Mouse (Mus musculus): Measurements from ENCODE around the gene Fam216a. TPM values are rescaled to one million over a fixed set of nuclear protein-coding genes. Genes with fewer than 3 reads are reported as not detected.
A peak's percentile ranks its signal among the peaks of the same experiment; 100 is the strongest.

The Fam216a gene
- polyA plus RNA-seq, 1 experiment from 2014 or later, result 119 TPM

GRCm38 (mm10) chr5:122405537-122405936, 33.4 kb upstream of the Fam216a start:
- Histone ChIP-seq H3K4me2 (replicated peaks; ENCODE audit: low read depth, low read length) (no peak overlapping the region), H3K27me3 (ENCODE audit: control insufficient read depth, insufficient read depth, low read length) (no peaks in the 10 kb centered on the region), H3K27ac (ENCODE audit: low read depth, low read length) (no peak overlapping the region), H3K9ac (ENCODE audit: low read depth, low read length) (no peak overlapping the region), H3K9me3 (ENCODE audit: control insufficient read depth, low read length) (no peaks in the 10 kb centered on the region), H3K4me3 (ENCODE audit: low read depth, low read length) (no peak overlapping the region), H3K4me1 (replicated peaks; ENCODE audit: control insufficient read depth, insufficient read depth, low read length) (no peaks in the 10 kb centered on the region), H3K36me3 (ENCODE audit: control insufficient read depth, insufficient read depth, low read length) (peaks cover 14% of the 10 kb centered on the region)
- DNase-seq (ENCODE audit: low spot score) (no peak), ATAC-seq (ENCODE audit: low FRiP score) (no peak)
- WGBS, result 96% methylated on average over 10 of the region's 10 CpGs

- 93% methylated on average over 12 of the region's 12 CpGs for WGBS
- no peak overlapping the region for H3K9ac ChIP-seq (ENCODE audit: low read depth, low read length)
- no peaks in the 10 kb centered on the region for H3K27me3 ChIP-seq (ENCODE audit: control insufficient read depth, insufficient read depth, low read length)
- DNase-seq (ENCODE audit: low spot score) (no peak), ATAC-seq (ENCODE audit: low FRiP score) (no peak)
- no peaks in the 10 kb centered on the region for H3K4me1 ChIP-seq (replicated peaks; ENCODE audit: control insufficient read depth, insufficient read depth, low read length)
- no peak overlapping the region for H3K4me3 ChIP-seq (ENCODE audit: low read depth, low read length)
- no peaks in the 10 kb centered on the region for H3K9me3 ChIP-seq (ENCODE audit: control insufficient read depth, low read length)
- H3K36me3 ChIP-seq (ENCODE audit: control insufficient read depth, insufficient read depth, low read length), result peaks cover 12% of the 10 kb centered on the region
- H3K4me2 ChIP-seq (replicated peaks; ENCODE audit: low read depth, low read length), result no peak overlapping the region
- H3K27ac ChIP-seq (ENCODE audit: low read depth, low read length), result no peak overlapping the region
Observed at GRCm38 (mm10) chr5:122403362-122403761, 31.2 kb upstream of the Fam216a start.

- Histone ChIP-seq H3K9ac (ENCODE audit: low read depth, low read length) (no peak overlapping the region), H3K27me3 (ENCODE audit: control insufficient read depth, insufficient read depth, low read length) (no peaks in the 10 kb centered on the region), H3K36me3 (ENCODE audit: control insufficient read depth, insufficient read depth, low read length) (peaks cover 12% of the 10 kb centered on the region), H3K27ac (ENCODE audit: low read depth, low read length) (no peak overlapping the region), H3K4me2 (replicated peaks; ENCODE audit: low read depth, low read length) (no peak overlapping the region), H3K4me1 (replicated peaks; ENCODE audit: control insufficient read depth, insufficient read depth, low read length) (no peaks in the 10 kb centered on the region), H3K9me3 (ENCODE audit: control insufficient read depth, low read length) (no peaks in the 10 kb centered on the region), H3K4me3 (ENCODE audit: low read depth, low read length) (no peak overlapping the region)
- 90% methylated on average over 5 of the region's 5 CpGs for WGBS
- ATAC-seq (ENCODE audit: low FRiP score) (no peak), DNase-seq (ENCODE audit: low spot score) (no peak)
Observed at GRCm38 (mm10) chr5:122402772-122403171, 30.6 kb upstream of the Fam216a start.

GRCm38 (mm10) chr5:122402160-122402559, 30.0 kb upstream of the Fam216a start:
- H3K36me3 ChIP-seq (ENCODE audit: control insufficient read depth, insufficient read depth, low read length), result peaks cover 12% of the 10 kb centered on the region
- DNase-seq (ENCODE audit: low spot score) (no peak), ATAC-seq (ENCODE audit: low FRiP score) (no peak)
- H3K4me2 ChIP-seq (replicated peaks; ENCODE audit: low read depth, low read length), result no peak overlapping the region
- H3K27ac ChIP-seq (ENCODE audit: low read depth, low read length), result no peak overlapping the region
- no peaks in the 10 kb centered on the region for H3K9me3 ChIP-seq (ENCODE audit: control insufficient read depth, low read length)
- no peaks in the 10 kb centered on the region for H3K27me3 ChIP-seq (ENCODE audit: control insufficient read depth, insufficient read depth, low read length)
- no peaks in the 10 kb centered on the region for H3K4me1 ChIP-seq (replicated peaks; ENCODE audit: control insufficient read depth, insufficient read depth, low read length)
- no peak overlapping the region for H3K4me3 ChIP-seq (ENCODE audit: low read depth, low read length)
- H3K9ac ChIP-seq (ENCODE audit: low read depth, low read length), result no peak overlapping the region
- WGBS, result 86% methylated on average over 13 of the region's 13 CpGs

DNA sequence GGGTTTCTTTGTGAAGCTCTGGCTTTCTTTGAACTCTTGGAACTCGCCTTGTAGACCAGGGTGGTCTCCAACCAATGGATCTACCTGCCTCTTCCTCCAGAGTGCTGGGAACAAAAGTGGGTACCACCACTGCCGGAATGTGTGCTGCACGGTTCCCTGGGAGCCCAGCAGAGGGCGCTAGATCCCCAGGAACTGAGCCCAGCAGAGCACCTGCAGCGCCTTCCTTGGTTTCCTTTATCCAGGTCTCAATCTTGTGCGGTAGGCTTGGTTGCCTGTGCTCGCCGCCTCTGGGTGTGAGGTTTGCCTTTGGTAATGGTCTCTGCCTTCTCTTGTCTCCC, 29.1 kb upstream of the Fam216a start:
- Histone ChIP-seq H3K27ac (ENCODE audit: low read depth, low read length) (no peak overlapping the region), H3K9me3 (ENCODE audit: control insufficient read depth, low read length) (no peaks in the 10 kb centered on the region), H3K36me3 (ENCODE audit: control insufficient read depth, insufficient read depth, low read length) (peaks cover 8% of the 10 kb centered on the region), H3K4me1 (replicated peaks; ENCODE audit: control insufficient read depth, insufficient read depth, low read length) (no peaks in the 10 kb centered on the region), H3K4me3 (ENCODE audit: low read depth, low read length) (no peak overlapping the region), H3K27me3 (ENCODE audit: control insufficient read depth, insufficient read depth, low read length) (no peaks in the 10 kb centered on the region), H3K4me2 (replicated peaks; ENCODE audit: low read depth, low read length) (no peak overlapping the region), H3K9ac (ENCODE audit: low read depth, low read length) (no peak overlapping the region)
- peak; percentile 77 for DNase-seq (ENCODE audit: low spot score)
- ATAC-seq (ENCODE audit: low FRiP score), result no peak
- 24% methylated on average over 8 of the region's 8 CpGs for WGBS

GRCm38 (mm10) chr5:122400628-122401302, 28.6 kb upstream of the Fam216a start:
- Histone ChIP-seq H3K36me3 (ENCODE audit: control insufficient read depth, insufficient read depth, low read length) (peaks cover 6% of the 10 kb centered on the region), H3K27ac (ENCODE audit: low read depth, low read length) (no peak overlapping the region), H3K9ac (ENCODE audit: low read depth, low read length) (no peak overlapping the region), H3K4me3 (ENCODE audit: low read depth, low read length) (no peak overlapping the region), H3K4me1 (replicated peaks; ENCODE audit: control insufficient read depth, insufficient read depth, low read length) (no peaks in the 10 kb centered on the region), H3K4me2 (replicated peaks; ENCODE audit: low read depth, low read length) (no peak overlapping the region), H3K27me3 (ENCODE audit: control insufficient read depth, insufficient read depth, low read length) (no peaks in the 10 kb centered on the region), H3K9me3 (ENCODE audit: control insufficient read depth, low read length) (no peaks in the 10 kb centered on the region)
- DNase-seq (ENCODE audit: low spot score), result no peak
- 86% methylated on average over 18 of the region's 18 CpGs for WGBS
- ATAC-seq (ENCODE audit: low FRiP score), result no peak

GRCm38 (mm10) chr5:122399871-122400270, 27.7 kb upstream of the Fam216a start:
- no peak for ATAC-seq (ENCODE audit: low FRiP score)
- 94% methylated on average over 8 of the region's 8 CpGs for WGBS
- Histone ChIP-seq H3K27me3 (ENCODE audit: control insufficient read depth, insufficient read depth, low read length) (no peaks in the 10 kb centered on the region), H3K36me3 (ENCODE audit: control insufficient read depth, insufficient read depth, low read length) (peaks cover 6% of the 10 kb centered on the region), H3K4me3 (ENCODE audit: low read depth, low read length) (no peak overlapping the region), H3K9ac (ENCODE audit: low read depth, low read length) (no peak overlapping the region), H3K9me3 (ENCODE audit: control insufficient read depth, low read length) (no peaks in the 10 kb centered on the region), H3K4me1 (replicated peaks; ENCODE audit: control insufficient read depth, insufficient read depth, low read length) (no peaks in the 10 kb centered on the region), H3K27ac (ENCODE audit: low read depth, low read length) (no peak overlapping the region), H3K4me2 (replicated peaks; ENCODE audit: low read depth, low read length) (no peak overlapping the region)
- DNase-seq (ENCODE audit: low spot score), result no peak

DNA sequence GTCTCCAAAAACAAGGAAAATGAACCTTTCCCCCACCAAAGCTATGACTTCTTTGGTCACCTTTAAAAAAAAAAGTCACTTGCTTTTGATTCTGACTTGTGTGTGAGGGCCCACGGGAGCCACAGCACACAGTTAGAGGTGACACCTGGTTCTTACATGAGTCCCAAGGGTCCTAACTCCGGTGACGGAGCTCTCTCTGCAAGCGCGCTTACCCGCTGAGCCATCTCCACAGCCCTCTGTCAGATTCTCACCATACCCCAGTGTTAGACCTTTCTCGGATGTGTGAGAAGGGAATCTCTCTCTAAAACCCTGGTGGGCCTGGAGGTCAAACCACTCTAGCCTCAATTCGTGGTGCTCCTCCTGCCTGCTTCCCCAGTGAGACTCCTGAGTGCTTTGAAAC, 25.3 kb upstream of the Fam216a start:
- Histone ChIP-seq H3K4me1 (replicated peaks; ENCODE audit: control insufficient read depth, insufficient read depth, low read length) (peaks cover 3% of the 10 kb centered on the region; the same call in 1 of the 2 replicates), H3K27ac (ENCODE audit: low read depth, low read length) (no peak overlapping the region), H3K4me3 (ENCODE audit: low read depth, low read length) (no peak overlapping the region), H3K36me3 (ENCODE audit: control insufficient read depth, insufficient read depth, low read length) (peaks cover 2% of the 10 kb centered on the region; the same call in 1 of the 2 replicates), H3K9me3 (ENCODE audit: control insufficient read depth, low read length) (no peaks in the 10 kb centered on the region), H3K4me2 (replicated peaks; ENCODE audit: low read depth, low read length) (no peak overlapping the region), H3K27me3 (ENCODE audit: control insufficient read depth, insufficient read depth, low read length) (no peaks in the 10 kb centered on the region), H3K9ac (ENCODE audit: low read depth, low read length) (no peak overlapping the region)
- ATAC-seq (ENCODE audit: low FRiP score) (no peak), DNase-seq (ENCODE audit: low spot score) (no peak)
- 91% methylated on average over 8 of the region's 8 CpGs for WGBS

GRCm38 (mm10) chr5:122396791-122397190, 24.6 kb upstream of the Fam216a start:
- Histone ChIP-seq H3K4me3 (ENCODE audit: low read depth, low read length) (no peak overlapping the region), H3K9me3 (ENCODE audit: control insufficient read depth, low read length) (no peaks in the 10 kb centered on the region), H3K27me3 (ENCODE audit: control insufficient read depth, insufficient read depth, low read length) (no peaks in the 10 kb centered on the region), H3K36me3 (ENCODE audit: control insufficient read depth, insufficient read depth, low read length) (no peaks in the 10 kb centered on the region), H3K4me1 (replicated peaks; ENCODE audit: control insufficient read depth, insufficient read depth, low read length) (peaks cover 4% of the 10 kb centered on the region; the same call in 1 of the 2 replicates), H3K4me2 (replicated peaks; ENCODE audit: low read depth, low read length) (no peak overlapping the region), H3K27ac (ENCODE audit: low read depth, low read length) (no peak overlapping the region), H3K9ac (ENCODE audit: low read depth, low read length) (no peak overlapping the region)
- ATAC-seq (ENCODE audit: low FRiP score) (no peak), DNase-seq (ENCODE audit: low spot score) (no peak)
- 89% methylated on average over 10 of the region's 10 CpGs for WGBS
